Mouse (Mus musculus): ENCODE results near the gene Nr5a2.
A peak's percentile ranks its signal among the peaks of the same experiment; 100 is the strongest.
"Not testable (repeated sequence)": the region's sequence is repeated elsewhere in the genome, so short reads cannot be mapped to it uniquely, and the experiment has no call there.

Nr5a2 gene

GRCm38 (mm10) chr1:136832305-136833152 is 127.7 kb downstream of the Nr5a2 start:
- DNase-seq (ENCODE audit: low read depth), result no peak

GRCm38 (mm10) chr1:136830992-136831391 is 129.3 kb downstream of the Nr5a2 start:
- peak; percentile 12 for DNase-seq (ENCODE audit: low read depth)

- no peak for DNase-seq (ENCODE audit: low read depth)
Measured at GRCm38 (mm10) chr1:136829931-136830330, 130.3 kb downstream of the Nr5a2 start.

DNA sequence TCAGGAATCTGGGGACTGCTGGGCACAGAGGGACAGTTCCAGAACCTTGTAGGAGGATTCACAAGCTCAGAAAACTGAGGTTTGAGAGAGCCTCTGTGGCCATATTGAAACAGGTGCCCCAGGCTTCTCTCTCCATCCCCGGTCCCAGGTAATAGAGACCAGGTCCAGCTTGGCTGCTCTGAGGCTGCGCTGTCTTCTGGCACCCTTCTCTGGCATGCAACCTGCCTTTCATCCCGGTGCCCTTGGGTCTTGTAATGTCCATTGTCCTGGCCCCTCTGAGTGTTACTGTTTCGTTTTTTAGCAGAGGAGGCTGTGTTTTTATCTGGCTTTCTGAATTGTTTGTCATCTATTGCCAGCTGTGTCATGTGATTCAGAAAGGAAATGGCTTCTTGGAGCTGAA is 136.4 kb downstream of the Nr5a2 start:
- no peak for DNase-seq (ENCODE audit: low read depth)

DNA sequence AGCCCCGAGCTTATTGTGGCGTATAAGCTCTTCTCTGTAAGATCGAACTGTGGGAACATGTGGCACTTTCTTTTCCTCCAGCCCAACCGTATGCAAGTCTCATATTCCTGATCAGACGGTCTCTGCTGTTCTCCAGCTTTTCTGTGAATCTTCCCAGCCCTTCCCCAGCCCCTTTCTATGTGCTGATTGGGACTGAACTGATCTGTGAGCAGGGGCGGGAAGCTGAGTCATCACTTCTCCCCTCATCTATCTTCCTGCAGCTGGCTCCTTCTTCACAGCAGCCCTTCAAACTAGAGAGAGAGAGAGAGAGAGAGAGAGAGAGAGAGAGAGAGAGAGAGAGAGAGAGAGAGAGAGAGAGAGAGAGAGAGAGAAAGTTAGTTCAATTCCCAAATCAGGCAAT is 159.6 kb downstream of the Nr5a2 start:
- DNase-seq (ENCODE audit: low read depth), result no peak

DNA sequence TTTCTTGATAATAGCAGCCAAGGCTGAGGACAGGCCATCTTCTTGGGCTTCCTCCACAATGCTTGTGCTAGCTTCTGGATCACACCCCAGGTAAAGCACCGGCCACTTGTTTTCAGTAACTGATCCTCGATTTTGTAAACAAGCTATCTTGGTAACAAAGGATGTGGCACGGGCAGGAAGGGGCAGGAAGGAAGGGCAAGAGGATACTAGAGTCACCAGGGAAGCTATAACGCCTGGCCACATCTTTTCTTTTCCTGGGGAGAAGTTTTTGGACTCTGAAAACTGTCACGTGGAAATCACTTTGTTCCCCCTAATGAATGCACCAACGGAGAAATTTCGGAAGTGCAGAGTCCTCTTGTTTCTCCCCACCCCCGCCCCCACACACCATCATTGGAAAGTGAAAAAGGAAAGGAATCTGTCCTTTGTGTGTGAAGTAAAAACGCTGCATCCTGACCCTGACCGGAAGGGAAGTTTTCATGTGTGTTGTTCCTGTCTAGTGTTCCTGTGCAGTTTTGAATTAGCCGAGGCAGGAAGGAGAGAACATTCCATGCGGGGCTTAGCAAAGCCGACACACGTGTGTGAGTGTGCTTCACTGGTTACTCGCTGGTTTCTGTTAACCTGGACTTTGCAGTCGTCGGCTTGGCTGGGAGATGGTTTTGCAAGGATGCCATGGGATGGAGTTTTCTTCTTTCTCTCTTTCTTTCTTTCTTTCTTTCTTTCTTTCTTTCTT is 163.7 kb downstream of the Nr5a2 start:
- no peak for DNase-seq (ENCODE audit: low read depth)

- not testable (repeated sequence) for DNase-seq (ENCODE audit: low read depth)
Measured at GRCm38 (mm10) chr1:136792957-136793883, 167.0 kb downstream of the Nr5a2 start.
